Mouse (Mus musculus): ENCODE measurements at regions not wholly inside any gene's neighbourhood (a gene's known extent, or its start where the extent isn't known, plus 50 kb on each side); places are given as distances from the start of the nearest gene placed in this dataset.

GRCm38 (mm10) chr6:49893113-49893512, 70.6 kb downstream of the Npy start:
- DNase-seq (ENCODE audit: low spot score in 2 of 2): no peak

GRCm38 (mm10) chr6:49899146-49899545, 76.6 kb downstream of the Npy start:
- DNase-seq (ENCODE audit: low spot score in 2 of 2): no peak

- DNase-seq (ENCODE audit: low spot score in 2 of 2): no peak
These were observed 79.0 kb downstream of the Npy start for GRCm38 (mm10) chr6:49901512-49901911.

- DNase-seq (ENCODE audit: low spot score in 2 of 2): no peak
These were observed 81.5 kb downstream of the Npy start for GRCm38 (mm10) chr6:49904001-49904400.

GRCm38 (mm10) chr6:49906456-49906855, 83.9 kb downstream of the Npy start:
- no peak for DNase-seq (ENCODE audit: low spot score in 2 of 2)

GRCm38 (mm10) chr6:49919089-49919812, 96.7 kb downstream of the Npy start:
- no peak for DNase-seq (ENCODE audit: low spot score in 2 of 2)

- DNase-seq (ENCODE audit: low spot score in 2 of 2): no peak
These were observed 97.3 kb downstream of the Npy start for GRCm38 (mm10) chr6:49919813-49920170.

GRCm38 (mm10) chr6:49924296-49924695, 101.8 kb downstream of the Npy start:
- no peak for DNase-seq (ENCODE audit: low spot score in 2 of 2)

- no peak for DNase-seq (ENCODE audit: low spot score in 2 of 2)
These were observed 105.6 kb downstream of the Npy start for GRCm38 (mm10) chr6:49928075-49928474.

GRCm38 (mm10) chr6:49930104-49930503, 107.6 kb downstream of the Npy start:
- peak; percentile 27 to 54 for DNase-seq (ENCODE audit: low spot score in 2 of 2)

- no peak for DNase-seq (ENCODE audit: low spot score in 2 of 2)
These were observed 120.6 kb downstream of the Npy start for GRCm38 (mm10) chr6:49943087-49943486.

- no peak for DNase-seq (ENCODE audit: low spot score in 2 of 2)
These were observed 136.4 kb downstream of the Npy start for GRCm38 (mm10) chr6:49958891-49959290.

GRCm38 (mm10) chr6:49961166-49961565, 138.7 kb downstream of the Npy start:
- DNase-seq (ENCODE audit: low spot score in 2 of 2): no peak

GRCm38 (mm10) chr6:49965944-49966545, 143.5 kb downstream of the Npy start:
- no peak for DNase-seq (ENCODE audit: low spot score in 2 of 2)

GRCm38 (mm10) chr6:49966555-49966954, 143.5 kb upstream of the Mpp6 start:
- DNase-seq (ENCODE audit: low spot score in 2 of 2): no peak

GRCm38 (mm10) chr6:49973258-49973865, 136.7 kb upstream of the Mpp6 start:
- peak; percentile 16 to 50 for DNase-seq (ENCODE audit: low spot score in 2 of 2)

GRCm38 (mm10) chr6:49977783-49978182, 132.3 kb upstream of the Mpp6 start:
- no peak for DNase-seq (ENCODE audit: low spot score in 2 of 2)

GRCm38 (mm10) chr6:49983740-49984139, 126.3 kb upstream of the Mpp6 start:
- DNase-seq (ENCODE audit: low spot score in 2 of 2): no peak

- no peak for DNase-seq (ENCODE audit: low spot score in 2 of 2)
These were observed 124.9 kb upstream of the Mpp6 start for GRCm38 (mm10) chr6:49985127-49985526.

GRCm38 (mm10) chr6:49987141-49987540, 122.9 kb upstream of the Mpp6 start:
- no peak for DNase-seq (ENCODE audit: low spot score in 2 of 2)

- no peak for DNase-seq (ENCODE audit: low spot score in 2 of 2)
These were observed 122.4 kb upstream of the Mpp6 start for GRCm38 (mm10) chr6:49987541-49988210.

Measured in thymus, postnatal 10 days (tissue).